Mouse (Mus musculus): ENCODE measurements around the gene Ncf1.

The Ncf1 gene

DNA sequence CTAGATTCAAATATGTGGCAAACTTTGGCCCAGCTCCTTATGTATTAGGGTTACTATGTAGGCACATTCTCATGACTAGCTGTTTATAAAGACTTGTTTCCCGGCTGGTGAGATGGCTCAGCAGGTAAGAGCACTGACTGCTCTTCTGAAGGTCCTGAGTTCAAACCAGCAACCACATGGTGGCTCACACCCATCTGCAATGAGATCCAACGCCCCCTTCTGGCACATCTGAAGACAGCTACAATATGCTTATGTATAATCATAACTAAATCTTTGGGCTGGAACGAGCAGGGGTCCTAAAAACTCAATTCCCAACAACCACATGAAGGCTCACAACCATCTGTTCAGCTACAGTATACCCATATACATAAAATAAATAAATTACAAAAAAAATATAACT lies 24.4 kb upstream of the Ncf1 start:
- Histone ChIP-seq H3K27me3 (ENCODE audit: insufficient read depth, low read length) (no peaks in the 10 kb centered on the region), H3K4me1 (replicated peaks; ENCODE audit: low read depth, low read length) (peaks cover 30% of the 10 kb centered on the region)

DNA sequence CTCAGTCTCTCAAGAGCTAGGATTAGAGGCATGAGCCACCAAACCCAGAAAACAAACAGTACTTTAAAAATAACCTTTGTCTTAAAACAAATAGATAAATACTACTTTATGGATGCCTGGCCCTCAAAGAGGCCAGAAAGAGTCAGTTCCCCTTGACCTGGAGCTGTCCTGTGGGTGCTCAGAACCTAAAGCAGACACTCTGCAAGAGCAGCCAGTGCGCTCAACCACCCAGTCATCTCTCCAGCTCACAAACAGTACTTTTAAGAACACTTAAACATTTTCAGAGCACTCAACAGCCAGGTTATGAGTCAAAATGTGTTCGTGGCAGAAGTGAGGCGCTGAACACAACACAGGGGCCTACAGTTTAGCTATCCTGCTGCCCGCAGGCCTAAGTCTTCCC lies 21.7 kb upstream of the Ncf1 start:
- peaks cover 13% of the 10 kb centered on the region for H3K4me1 ChIP-seq (replicated peaks; ENCODE audit: low read depth, low read length)
- H3K27me3 ChIP-seq (ENCODE audit: insufficient read depth, low read length) = no peaks in the 10 kb centered on the region
- H3K4me3 ChIP-seq (replicated peaks; ENCODE audit: low read length) = no peak overlapping the region
- no peaks in the 10 kb centered on the region for H3K9me3 ChIP-seq (ENCODE audit: low read length)
- H3K36me3 ChIP-seq (ENCODE audit: insufficient read depth, low read length) = peaks cover 97% of the 10 kb centered on the region
- no peak for TF ChIP-seq NANOG (IDR thresholded peaks at IDR 0.05; ENCODE audit: borderline replicate concordance, low read length)
- TF ChIP-seq CTCF (conservative IDR thresholded peaks at IDR 0.05; ENCODE audit: low read length) = no peak
- TF ChIP-seq POU5F1 (IDR thresholded peaks at IDR 0.05; ENCODE audit: borderline replicate concordance, low read length) = no peak

More for the DNA sequence above, 24.4 kb upstream of the Ncf1 start:
- TF ChIP-seq CTCF (conservative IDR thresholded peaks at IDR 0.05; ENCODE audit: low read length) (peak; percentile 14; the same call in 1 of the 2 replicates), NANOG (IDR thresholded peaks at IDR 0.05; ENCODE audit: borderline replicate concordance, low read length) (no peak), POU5F1 (IDR thresholded peaks at IDR 0.05; ENCODE audit: borderline replicate concordance, low read length) (no peak)
- Histone ChIP-seq H3K36me3 (ENCODE audit: insufficient read depth, low read length) (peaks cover 96% of the 10 kb centered on the region), H3K4me3 (replicated peaks; ENCODE audit: low read length) (no peak overlapping the region), H3K9me3 (ENCODE audit: low read length) (no peaks in the 10 kb centered on the region)

DNA sequence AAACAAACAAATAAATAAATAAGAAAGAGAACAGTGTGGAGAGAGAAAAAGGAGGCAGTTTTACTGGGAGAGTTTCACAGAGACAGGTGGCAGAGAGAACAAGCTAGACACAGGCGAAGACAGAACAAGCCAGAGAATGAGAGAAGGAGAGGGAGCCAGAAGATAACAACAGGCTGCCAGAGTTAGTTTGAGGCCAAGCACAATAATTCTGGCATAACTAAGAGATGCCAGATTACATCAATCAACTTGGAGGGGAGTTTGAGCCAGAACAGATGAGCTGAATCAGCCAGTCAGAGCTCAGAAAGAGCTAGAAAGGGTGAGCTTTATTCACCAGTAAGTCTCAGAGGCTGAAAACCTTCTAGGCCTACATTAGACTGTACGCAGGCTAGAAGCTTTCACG lies 21.2 kb upstream of the Ncf1 start:
- TF ChIP-seq POU5F1 (IDR thresholded peaks at IDR 0.05; ENCODE audit: borderline replicate concordance, low read length) = no peak
- TF ChIP-seq CTCF (conservative IDR thresholded peaks at IDR 0.05; ENCODE audit: low read length) = no peak
- Histone ChIP-seq H3K9me3 (ENCODE audit: low read length) (no peaks in the 10 kb centered on the region), H3K27me3 (ENCODE audit: insufficient read depth, low read length) (no peaks in the 10 kb centered on the region), H3K36me3 (ENCODE audit: insufficient read depth, low read length) (peaks cover 97% of the 10 kb centered on the region), H3K4me3 (replicated peaks; ENCODE audit: low read length) (no peak overlapping the region), H3K4me1 (replicated peaks; ENCODE audit: low read depth, low read length) (peaks cover 14% of the 10 kb centered on the region)

DNA sequence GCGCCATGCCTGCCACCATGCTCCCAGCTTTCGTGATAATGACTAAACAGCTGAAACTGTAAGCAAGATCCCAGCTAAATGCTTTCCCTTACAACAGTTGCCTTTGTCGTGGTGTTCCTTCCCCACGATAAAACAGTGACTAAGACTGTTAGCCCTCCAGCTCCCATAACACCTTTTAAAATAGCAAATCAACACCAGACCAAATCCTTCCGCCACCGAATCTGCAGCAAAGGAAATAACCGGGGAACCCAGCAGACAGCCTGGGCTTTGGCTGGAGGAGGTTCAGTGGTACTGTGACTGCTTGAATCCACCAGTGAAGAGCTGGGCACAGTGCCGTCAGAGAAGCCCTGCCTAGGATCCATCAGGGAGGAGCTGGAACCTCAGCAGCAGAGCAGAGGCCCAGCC lies 19.8 kb upstream of the Ncf1 start:
- H3K4me1 ChIP-seq (replicated peaks; ENCODE audit: low read depth, low read length) = peaks cover 26% of the 10 kb centered on the region
- H3K36me3 ChIP-seq (ENCODE audit: insufficient read depth, low read length) = peaks cover 97% of the 10 kb centered on the region
- H3K27me3 ChIP-seq (ENCODE audit: insufficient read depth, low read length) = no peaks in the 10 kb centered on the region
- no peak for TF ChIP-seq POU5F1 (IDR thresholded peaks at IDR 0.05; ENCODE audit: borderline replicate concordance, low read length)
- TF ChIP-seq CTCF (conservative IDR thresholded peaks at IDR 0.05; ENCODE audit: low read length) = no peak
- TF ChIP-seq NANOG (IDR thresholded peaks at IDR 0.05; ENCODE audit: borderline replicate concordance, low read length) = no peak
- no peaks in the 10 kb centered on the region for H3K9me3 ChIP-seq (ENCODE audit: low read length)
- no peak overlapping the region for H3K4me3 ChIP-seq (replicated peaks; ENCODE audit: low read length)

DNA sequence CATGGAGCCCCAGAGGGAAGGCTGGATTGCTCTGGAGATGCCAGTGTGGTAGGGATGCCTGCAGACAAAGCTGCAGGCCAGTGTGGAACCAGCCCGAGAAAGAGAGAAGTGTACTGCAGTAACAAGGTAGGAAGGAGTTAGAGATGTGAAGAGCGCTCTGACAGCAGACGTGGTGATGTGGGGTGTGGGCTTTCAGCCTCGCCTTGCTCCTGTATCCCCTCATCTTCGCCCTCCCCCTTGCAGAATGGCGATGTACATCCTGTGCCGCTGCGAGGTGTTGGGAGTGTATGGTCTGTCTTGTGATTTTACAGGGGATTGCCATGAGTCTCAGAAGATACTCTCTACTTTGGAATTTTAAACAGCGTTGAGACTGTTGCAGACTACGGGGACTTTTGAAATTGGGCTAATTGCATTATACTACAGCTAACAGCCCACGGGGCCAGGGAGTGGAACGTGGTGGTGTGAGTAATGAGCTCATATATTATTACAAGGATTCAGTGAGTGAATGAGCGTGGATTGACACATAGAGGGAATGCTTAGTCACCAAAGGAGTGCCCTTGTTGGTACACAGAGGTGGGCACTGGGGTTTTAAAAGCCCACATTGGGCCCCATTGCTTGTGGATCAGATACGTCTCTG lies 19.3 kb upstream of the Ncf1 start:
- Histone ChIP-seq H3K4me3 (replicated peaks; ENCODE audit: low read length) (no peak overlapping the region), H3K4me1 (replicated peaks; ENCODE audit: low read depth, low read length) (peaks cover 31% of the 10 kb centered on the region), H3K36me3 (ENCODE audit: insufficient read depth, low read length) (peaks cover 98% of the 10 kb centered on the region), H3K27me3 (ENCODE audit: insufficient read depth, low read length) (no peaks in the 10 kb centered on the region), H3K9me3 (ENCODE audit: low read length) (no peaks in the 10 kb centered on the region)
- no peak for TF ChIP-seq POU5F1 (IDR thresholded peaks at IDR 0.05; ENCODE audit: borderline replicate concordance, low read length)
- TF ChIP-seq NANOG (IDR thresholded peaks at IDR 0.05; ENCODE audit: borderline replicate concordance, low read length) = no peak
- TF ChIP-seq CTCF (conservative IDR thresholded peaks at IDR 0.05; ENCODE audit: low read length) = no peak

DNA sequence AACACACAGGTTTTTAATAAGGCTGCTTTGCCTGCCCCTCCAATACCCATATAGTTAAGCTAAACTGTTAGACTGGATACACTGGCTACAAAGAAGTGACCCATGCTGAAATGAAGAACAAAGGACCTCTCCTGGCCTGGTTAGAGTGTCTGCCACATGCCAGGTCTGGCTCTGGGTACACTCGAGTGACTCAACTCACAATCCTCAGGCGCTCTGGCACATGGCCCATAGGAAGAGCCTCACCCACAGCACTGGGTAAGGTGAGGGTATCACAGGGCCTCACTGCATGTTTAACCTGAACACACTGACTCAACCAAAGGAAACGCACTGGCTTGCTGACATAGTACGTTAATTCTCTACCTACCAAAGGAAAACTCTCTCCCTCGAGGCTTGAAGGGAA lies 16.7 kb upstream of the Ncf1 start:
- H3K27me3 ChIP-seq (ENCODE audit: insufficient read depth, low read length) = no peaks in the 10 kb centered on the region
- H3K36me3 ChIP-seq (ENCODE audit: insufficient read depth, low read length) = peaks cover 98% of the 10 kb centered on the region
- no peak overlapping the region for H3K4me3 ChIP-seq (replicated peaks; ENCODE audit: low read length)
- no peak for TF ChIP-seq POU5F1 (IDR thresholded peaks at IDR 0.05; ENCODE audit: borderline replicate concordance, low read length)
- TF ChIP-seq NANOG (IDR thresholded peaks at IDR 0.05; ENCODE audit: borderline replicate concordance, low read length) = no peak
- no peak for TF ChIP-seq CTCF (conservative IDR thresholded peaks at IDR 0.05; ENCODE audit: low read length)
- no peaks in the 10 kb centered on the region for H3K9me3 ChIP-seq (ENCODE audit: low read length)
- H3K4me1 ChIP-seq (replicated peaks; ENCODE audit: low read depth, low read length) = peaks cover 28% of the 10 kb centered on the region

DNA sequence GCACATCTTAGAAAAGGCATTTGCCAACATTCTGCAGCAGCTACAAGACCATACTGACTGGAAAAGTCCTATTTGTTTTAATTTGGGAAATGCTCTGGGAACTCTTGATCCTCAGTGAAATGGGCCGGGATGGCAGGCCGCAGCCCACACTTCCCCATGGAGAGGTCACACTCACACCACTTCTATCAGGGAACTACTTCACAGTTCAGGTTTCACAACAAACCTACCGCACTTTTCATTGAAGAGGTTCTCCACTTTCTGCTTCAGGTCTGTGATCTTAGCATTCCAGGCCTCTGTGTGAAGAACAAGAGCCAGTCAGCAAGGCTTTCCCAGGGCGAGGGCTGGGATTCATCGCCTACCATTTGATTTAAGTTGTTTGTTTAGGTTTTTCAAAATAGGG lies 15.5 kb upstream of the Ncf1 start:
- Histone ChIP-seq H3K9me3 (ENCODE audit: low read length) (no peaks in the 10 kb centered on the region), H3K27me3 (ENCODE audit: insufficient read depth, low read length) (no peaks in the 10 kb centered on the region), H3K4me3 (replicated peaks; ENCODE audit: low read length) (no peak overlapping the region), H3K4me1 (replicated peaks; ENCODE audit: low read depth, low read length) (peaks cover 28% of the 10 kb centered on the region), H3K36me3 (ENCODE audit: insufficient read depth, low read length) (peaks cover 100% of the 10 kb centered on the region)
- TF ChIP-seq POU5F1 (IDR thresholded peaks at IDR 0.05; ENCODE audit: borderline replicate concordance, low read length) (no peak), CTCF (conservative IDR thresholded peaks at IDR 0.05; ENCODE audit: low read length) (no peak), NANOG (IDR thresholded peaks at IDR 0.05; ENCODE audit: borderline replicate concordance, low read length) (no peak)

DNA sequence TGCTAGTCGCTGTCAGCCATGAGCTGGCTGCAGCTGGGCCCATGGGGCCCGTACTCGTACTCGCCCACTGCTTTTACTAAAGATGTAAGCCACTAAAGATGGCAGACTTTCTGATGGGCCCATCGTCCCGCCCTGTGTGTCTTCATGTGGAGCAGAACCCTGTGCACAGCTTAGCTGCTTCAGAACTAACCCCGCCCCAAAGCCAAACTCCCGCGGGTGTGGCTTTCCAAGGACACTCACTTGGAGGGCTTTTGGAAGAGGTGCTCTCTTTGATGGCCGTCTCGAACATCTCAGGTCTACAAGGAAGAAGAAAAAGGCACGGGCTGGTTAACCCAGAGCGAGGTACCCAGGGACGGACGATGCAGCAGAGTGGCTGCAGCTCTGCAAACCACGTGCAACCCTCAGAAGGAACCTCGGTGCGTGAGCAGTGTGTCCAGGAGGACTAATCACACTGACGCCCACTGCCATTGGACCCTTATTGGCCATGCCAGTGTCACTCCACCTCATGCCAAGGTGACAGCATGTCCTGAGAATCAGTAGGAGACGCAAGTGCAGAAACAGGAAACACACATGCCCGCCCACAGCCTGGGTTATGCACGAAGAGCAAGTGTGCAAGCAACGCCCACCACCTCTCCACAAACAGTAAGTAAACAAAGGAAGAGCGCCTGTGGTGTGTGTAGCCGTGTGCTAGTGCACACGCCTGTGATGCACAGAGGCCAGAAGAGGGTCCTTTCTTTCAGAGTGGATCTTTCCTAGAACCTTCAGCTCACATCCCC lies 14.4 kb upstream of the Ncf1 start:
- Histone ChIP-seq H3K9me3 (ENCODE audit: low read length) (no peaks in the 10 kb centered on the region), H3K27me3 (ENCODE audit: insufficient read depth, low read length) (no peaks in the 10 kb centered on the region), H3K4me1 (replicated peaks; ENCODE audit: low read depth, low read length) (peaks cover 37% of the 10 kb centered on the region), H3K36me3 (ENCODE audit: insufficient read depth, low read length) (peaks cover 100% of the 10 kb centered on the region), H3K4me3 (replicated peaks; ENCODE audit: low read length) (0 out of 2 replicates have a peak overlapping the region, but pooled peaks have one; percentile 11)
- TF ChIP-seq POU5F1 (IDR thresholded peaks at IDR 0.05; ENCODE audit: borderline replicate concordance, low read length) (no peak), NANOG (IDR thresholded peaks at IDR 0.05; ENCODE audit: borderline replicate concordance, low read length) (no peak), CTCF (conservative IDR thresholded peaks at IDR 0.05; ENCODE audit: low read length) (no peak)
